Mouse (Mus musculus): Measurements from ENCODE around the gene Gna12.

The Gna12 gene

DNA sequence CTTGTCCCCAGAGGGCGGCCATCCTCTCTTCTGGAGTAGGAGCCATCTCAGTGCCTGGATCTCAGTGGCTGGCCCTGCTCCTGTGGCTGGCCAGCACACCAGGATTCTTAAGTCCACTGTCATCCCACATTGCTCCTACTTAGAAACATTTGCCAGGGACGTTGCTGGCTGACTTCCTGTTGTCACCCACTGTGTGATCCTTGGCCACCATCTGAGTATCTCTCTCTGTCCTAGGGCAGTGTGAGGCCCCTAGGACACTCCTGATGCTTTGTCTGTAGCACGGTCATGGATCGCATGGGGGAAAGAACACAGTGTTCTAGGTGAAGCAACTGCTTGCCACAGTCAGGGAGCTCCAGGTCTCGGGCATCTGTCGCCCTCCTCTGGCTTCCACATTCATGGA lies 119.9 kb downstream of the Gna12 start:
- DNase-seq (ENCODE audit: low spot score) = no peak

Data from left cerebral cortex, adult 11 months (tissue).